Mouse (Mus musculus): ENCODE data around the gene Sf3a3. TPM values are rescaled to one million over a fixed set of nuclear protein-coding genes. Genes with fewer than 3 reads are reported as not detected.
A peak's percentile ranks its signal among the peaks of the same experiment; 100 is the strongest.

Sf3a3 gene
- polyA plus RNA-seq, 1 experiment from 2014 or later: 180 TPM

DNA sequence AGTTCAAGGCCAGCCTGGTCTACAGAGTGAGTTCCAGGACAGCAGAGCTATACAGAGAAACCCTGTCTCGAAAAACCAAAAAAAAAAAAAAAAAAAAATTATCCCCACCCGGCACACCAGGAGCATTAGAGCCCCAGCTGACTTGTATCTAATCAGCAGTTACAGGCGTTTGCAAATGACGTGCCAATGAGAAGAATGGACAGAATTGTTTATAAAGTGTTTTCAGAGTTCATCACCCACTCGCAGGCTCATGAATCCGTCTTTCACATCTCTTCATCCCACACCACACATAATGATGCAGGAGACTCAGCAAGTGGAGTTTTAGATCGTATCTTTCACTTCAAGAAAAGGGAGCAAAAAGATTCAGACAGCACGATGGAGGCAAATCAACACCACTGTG, 29.1 kb upstream of the Sf3a3 start:
- H3K36me3 ChIP-seq: peaks cover 69% of the 10 kb centered on the region
- WGBS: 75% methylated on average over 8 of the region's 8 CpGs
- H3K4me3 ChIP-seq: no peak overlapping the region
- no peaks in the 10 kb centered on the region for H3K9me3 ChIP-seq
- no peak overlapping the region for H3K27ac ChIP-seq
- no peaks in the 10 kb centered on the region for H3K27me3 ChIP-seq (ENCODE audit: insufficient read depth, poor library complexity, severe bottlenecking)
- DNase-seq (ENCODE audit: low spot score): no peak
- H3K4me1 ChIP-seq: peaks cover 5% of the 10 kb centered on the region; the same call in 1 of the 2 replicates

GRCm38 (mm10) chr4:124685897-124686402, 28.6 kb upstream of the Sf3a3 start:
- Histone ChIP-seq H3K4me3 (no peak overlapping the region), H3K27me3 (ENCODE audit: insufficient read depth, poor library complexity, severe bottlenecking) (no peaks in the 10 kb centered on the region), H3K9me3 (no peaks in the 10 kb centered on the region), H3K4me1 (peaks cover 5% of the 10 kb centered on the region; the same call in 1 of the 2 replicates), H3K27ac (no peak overlapping the region), H3K36me3 (peaks cover 64% of the 10 kb centered on the region)
- DNase-seq (ENCODE audit: low spot score): no peak
- 76% methylated on average over 8 of the region's 8 CpGs for WGBS

DNA sequence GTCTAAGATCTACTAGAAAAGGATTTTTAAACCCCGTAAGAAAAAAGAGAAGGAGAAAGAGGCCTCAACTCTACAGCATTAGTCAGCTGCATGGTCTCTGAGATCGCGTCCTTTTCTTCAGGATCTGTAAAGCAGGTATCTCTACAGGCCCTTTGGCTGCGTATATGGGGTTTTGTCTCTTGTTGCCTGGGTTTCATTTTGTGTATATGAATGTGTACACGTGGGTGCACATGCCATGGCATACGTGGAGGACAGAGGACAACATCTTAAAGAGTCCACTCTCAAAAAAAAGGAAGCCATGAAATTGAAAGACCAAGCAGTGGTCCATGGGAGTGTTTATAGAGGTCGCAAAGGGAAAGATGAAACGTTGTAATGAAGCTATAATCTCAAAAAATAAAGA, 23.1 kb upstream of the Sf3a3 start:
- Histone ChIP-seq H3K9me3 (no peaks in the 10 kb centered on the region), H3K4me3 (no peak overlapping the region), H3K4me1 (peaks cover 14% of the 10 kb centered on the region; the same call in 1 of the 2 replicates), H3K27ac (no peak overlapping the region), H3K27me3 (ENCODE audit: insufficient read depth, poor library complexity, severe bottlenecking) (peaks cover 14% of the 10 kb centered on the region), H3K36me3 (peaks cover 18% of the 10 kb centered on the region; the same call in 1 of the 2 replicates)
- WGBS: 80% methylated on average over 8 of the region's 8 CpGs
- no peak for DNase-seq (ENCODE audit: low spot score)

DNA sequence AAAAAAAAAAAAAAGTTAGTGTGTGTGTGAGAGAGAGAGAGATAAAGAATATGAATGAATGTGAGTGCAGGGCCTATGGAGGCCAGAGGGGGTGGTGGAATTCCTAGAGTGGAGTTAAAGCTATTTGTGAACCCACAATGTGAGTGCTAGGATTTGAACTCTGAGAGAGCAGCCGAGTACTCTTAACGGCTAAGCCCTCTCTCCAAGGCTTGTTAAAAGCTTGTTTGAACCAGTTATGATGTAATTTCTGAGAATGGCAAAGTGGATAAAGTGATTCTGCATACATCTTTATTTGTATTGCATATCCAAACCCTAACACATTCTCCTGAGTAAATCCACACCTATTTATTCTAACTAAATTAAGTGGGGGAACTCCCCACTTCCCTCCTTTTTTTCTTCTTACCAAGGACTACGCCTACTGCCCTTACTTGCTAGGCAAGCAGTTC, 22.1 kb upstream of the Sf3a3 start:
- Histone ChIP-seq H3K36me3 (peaks cover 14% of the 10 kb centered on the region; the same call in 1 of the 2 replicates), H3K4me1 (peaks cover 14% of the 10 kb centered on the region; the same call in 1 of the 2 replicates), H3K4me3 (peak overlapping the region; percentile 88), H3K9me3 (no peaks in the 10 kb centered on the region), H3K27ac (peak overlapping the region; percentile 92; the same call in 1 of the 2 replicates), H3K27me3 (ENCODE audit: insufficient read depth, poor library complexity, severe bottlenecking) (peaks cover 14% of the 10 kb centered on the region)
- WGBS: 63% methylated on average over 3 of the region's 3 CpGs
- no peak for DNase-seq (ENCODE audit: low spot score)

DNA sequence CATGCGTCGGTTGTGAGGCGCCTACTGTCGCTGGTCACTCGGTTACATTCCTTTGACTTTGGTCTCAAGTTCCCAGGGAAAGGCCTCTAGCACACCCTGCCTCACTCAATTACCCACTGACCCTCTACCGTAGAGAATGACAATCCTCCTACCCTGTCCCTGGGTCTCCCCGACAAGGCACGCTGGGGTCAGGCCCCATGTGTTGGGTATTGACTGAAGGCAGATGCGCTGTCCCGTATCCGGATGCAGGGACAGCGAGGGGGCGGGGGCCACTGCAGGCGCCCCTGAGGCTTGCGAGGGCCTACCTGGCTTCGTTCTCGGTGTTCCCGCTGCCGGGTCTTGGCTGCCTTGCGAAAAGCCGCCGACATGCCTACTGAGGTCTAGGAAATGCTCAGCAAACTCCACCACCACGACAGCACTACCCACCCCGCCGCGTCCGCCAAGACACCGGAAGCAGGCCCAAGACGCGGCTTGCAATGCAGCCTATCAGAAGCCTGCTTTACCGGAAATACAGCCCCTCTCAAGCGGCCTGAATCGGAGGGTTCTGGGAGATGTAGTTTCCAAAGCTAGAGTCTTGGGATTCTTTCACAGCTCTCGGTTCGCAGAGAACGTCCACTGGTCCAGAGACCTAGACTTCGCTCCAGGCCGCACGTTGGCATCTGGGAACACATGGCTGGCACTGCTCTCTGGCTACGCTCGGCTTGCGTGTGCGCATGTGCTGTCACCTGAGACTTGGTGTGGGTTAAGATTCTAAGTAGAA, 21.3 kb upstream of the Sf3a3 start, which contains the start of gene Utp11:
TSS of gene Utp11 (minus strand) at position 466 of the 760 bp plus-strand sequence.
- Histone ChIP-seq H3K27ac (peak within 1 kb of the TSS; percentile 92), H3K9me3 (no peaks in the 10 kb centered on the region), H3K36me3 (0 out of 2 replicates have a peak, but pooled peaks cover 8% of the 10 kb centered on the region), H3K4me3 (peak within 1 kb of the TSS; percentile 88), H3K27me3 (ENCODE audit: insufficient read depth, poor library complexity, severe bottlenecking) (peaks cover 14% of the 10 kb centered on the region), H3K4me1 (peaks cover 14% of the 10 kb centered on the region; the same call in 1 of the 2 replicates)
- WGBS: under 1% methylated on average over 43 of the region's 43 CpGs
- DNase-seq (ENCODE audit: low spot score): peak; percentile 96

- no peaks in the 10 kb centered on the region for H3K9me3 ChIP-seq
- H3K36me3 ChIP-seq: no peaks in the 10 kb centered on the region
- H3K4me3 ChIP-seq: no peak overlapping the region
- peaks cover 14% of the 10 kb centered on the region for H3K27me3 ChIP-seq (ENCODE audit: insufficient read depth, poor library complexity, severe bottlenecking)
- no peak for DNase-seq (ENCODE audit: low spot score)
- H3K4me1 ChIP-seq: peaks cover 15% of the 10 kb centered on the region
- no peak overlapping the region for H3K27ac ChIP-seq
- WGBS: 68% methylated on average over 2 of the region's 2 CpGs
Measured at GRCm38 (mm10) chr4:124694572-124694971, 20.0 kb upstream of the Sf3a3 start.

DNA sequence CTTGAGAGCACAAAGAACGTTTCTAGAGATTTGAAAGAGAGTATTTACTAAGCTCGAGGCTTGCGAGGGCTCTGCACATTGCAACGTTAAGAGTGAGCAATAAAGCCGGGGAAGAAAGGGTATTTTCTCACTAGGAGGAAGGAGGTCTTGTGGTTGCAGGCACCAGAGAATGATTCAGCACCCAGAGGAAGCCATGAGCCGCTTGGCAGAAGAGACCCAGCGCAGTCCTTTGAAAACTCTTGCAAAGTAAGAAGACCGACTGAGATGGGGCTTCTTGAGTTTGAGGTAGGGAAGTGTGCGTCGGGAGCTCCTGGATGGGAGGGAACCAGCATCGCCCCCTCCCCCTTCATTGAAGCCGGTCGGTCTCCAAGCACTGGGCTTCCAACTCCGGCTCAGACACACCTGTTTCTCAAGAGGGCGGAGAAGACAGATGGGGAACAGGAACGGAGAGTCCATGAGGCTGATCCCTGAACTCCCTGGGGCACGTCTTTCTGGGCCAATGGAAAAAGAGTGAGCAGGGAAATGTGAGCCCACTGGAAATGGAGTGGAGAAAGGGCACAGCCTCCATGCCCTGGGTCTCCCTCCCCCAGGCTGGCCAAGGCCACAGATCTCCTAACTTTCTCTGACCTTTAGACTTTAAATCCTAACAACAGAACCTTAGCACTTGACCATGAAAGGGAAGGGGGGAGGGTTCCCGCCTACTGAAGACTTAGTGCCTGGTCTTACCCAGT, 18.6 kb upstream of the Sf3a3 start:
- H3K9me3 ChIP-seq: no peaks in the 10 kb centered on the region
- WGBS: 19% methylated on average over 18 of the region's 18 CpGs
- no peak overlapping the region; the same call in 1 of the 2 replicates for H3K27ac ChIP-seq
- H3K27me3 ChIP-seq (ENCODE audit: insufficient read depth, poor library complexity, severe bottlenecking): peaks cover 14% of the 10 kb centered on the region
- peaks cover 28% of the 10 kb centered on the region for H3K4me1 ChIP-seq
- peak overlapping the region; percentile 13; the same call in 1 of the 2 replicates for H3K4me3 ChIP-seq
- DNase-seq (ENCODE audit: low spot score): no peak
- H3K36me3 ChIP-seq: no peaks in the 10 kb centered on the region

DNA sequence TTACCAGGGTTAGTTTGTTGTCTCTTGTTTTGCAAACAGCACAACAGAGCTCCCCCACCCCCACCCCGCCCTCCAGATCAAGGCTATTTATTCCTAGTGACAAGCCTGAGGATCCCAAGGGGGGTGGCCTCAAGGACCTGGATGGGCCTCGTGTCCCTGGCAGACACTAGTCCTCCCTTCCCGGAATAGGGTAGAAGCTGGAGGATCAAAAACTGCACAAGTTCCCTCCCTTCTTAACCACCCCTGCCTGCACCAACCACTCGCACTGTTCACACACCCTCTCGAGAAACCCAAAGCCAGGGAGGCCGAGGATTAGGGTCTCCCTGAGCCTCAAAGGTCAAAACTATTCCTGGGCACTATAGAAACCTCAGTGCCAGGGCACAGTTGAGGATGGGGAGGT, 14.8 kb upstream of the Sf3a3 start:
- WGBS: 13% methylated on average over 6 of the region's 6 CpGs

DNA sequence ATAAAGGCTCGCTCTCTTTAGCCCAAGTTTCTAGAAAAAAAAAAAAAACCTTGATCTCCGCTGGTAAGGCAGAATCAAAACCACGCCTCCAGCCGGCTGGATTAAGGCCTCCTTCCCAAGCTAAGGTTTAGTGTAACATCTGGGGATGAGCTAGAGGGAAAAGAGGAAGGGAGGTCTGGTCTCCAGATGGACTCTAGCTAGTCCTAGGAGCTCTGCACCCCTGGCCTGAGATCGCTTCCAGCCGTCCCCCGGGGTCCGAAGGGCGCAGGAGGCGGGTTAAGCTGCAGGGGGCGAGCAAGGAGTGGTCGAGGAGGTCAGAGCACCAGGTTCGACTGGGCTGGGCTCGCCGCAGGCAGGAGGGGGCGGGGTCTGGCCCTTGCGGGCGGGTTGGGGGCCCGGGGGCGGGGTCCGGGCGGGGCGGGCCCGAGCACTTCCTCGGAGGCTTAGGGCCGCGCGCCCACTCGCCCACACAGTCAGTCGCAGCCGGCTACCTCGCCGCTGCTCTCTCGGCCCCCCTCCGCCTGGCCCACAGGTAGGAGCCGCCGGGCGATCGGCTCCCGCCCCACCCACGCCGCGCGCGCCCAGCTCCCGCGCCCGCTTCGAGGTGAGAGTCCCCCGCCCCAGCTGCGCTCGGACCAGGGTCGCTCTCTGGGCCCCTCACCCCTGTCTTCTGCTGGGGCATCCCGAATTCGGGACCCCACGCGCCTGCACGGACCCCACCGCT, 14.2 kb upstream of the Sf3a3 start, which contains the start of gene Fhl3:
TSS of gene Fhl3 (plus strand) at position 454 of the 724 bp plus-strand sequence.
- DNase-seq (ENCODE audit: low spot score): peak; percentile 91
- H3K4me1 ChIP-seq: peaks cover 60% of the 10 kb centered on the region
- peaks cover 9% of the 10 kb centered on the region for H3K27me3 ChIP-seq (ENCODE audit: insufficient read depth, poor library complexity, severe bottlenecking)
- H3K4me3 ChIP-seq: peak within 1 kb of the TSS; percentile 96
- no peaks in the 10 kb centered on the region for H3K9me3 ChIP-seq
- peak within 1 kb of the TSS; percentile 96 for H3K27ac ChIP-seq
- WGBS: under 1% methylated on average over 44 of the region's 59 CpGs
- H3K36me3 ChIP-seq: peaks cover 1% of the 10 kb centered on the region; the same call in 1 of the 2 replicates

More for the DNA sequence above, 14.8 kb upstream of the Sf3a3 start:
- Histone ChIP-seq H3K27ac (peak overlapping the region; percentile 96), H3K4me1 (peaks cover 54% of the 10 kb centered on the region), H3K4me3 (peak overlapping the region; percentile 96), H3K36me3 (no peaks in the 10 kb centered on the region), H3K27me3 (ENCODE audit: insufficient read depth, poor library complexity, severe bottlenecking) (peaks cover 14% of the 10 kb centered on the region), H3K9me3 (no peaks in the 10 kb centered on the region)
- DNase-seq (ENCODE audit: low spot score): no peak

- Histone ChIP-seq H3K36me3 (peaks cover 10% of the 10 kb centered on the region; the same call in 1 of the 2 replicates), H3K27ac (peak overlapping the region; percentile 96), H3K27me3 (ENCODE audit: insufficient read depth, poor library complexity, severe bottlenecking) (peaks cover under 1% of the 10 kb centered on the region), H3K4me1 (peaks cover 64% of the 10 kb centered on the region), H3K9me3 (no peaks in the 10 kb centered on the region), H3K4me3 (peak overlapping the region; percentile 96)
- 2% methylated on average over 22 of the region's 22 CpGs for WGBS
- DNase-seq (ENCODE audit: low spot score): no peak
Measured at GRCm38 (mm10) chr4:124701052-124701845, 13.3 kb upstream of the Sf3a3 start.

DNA sequence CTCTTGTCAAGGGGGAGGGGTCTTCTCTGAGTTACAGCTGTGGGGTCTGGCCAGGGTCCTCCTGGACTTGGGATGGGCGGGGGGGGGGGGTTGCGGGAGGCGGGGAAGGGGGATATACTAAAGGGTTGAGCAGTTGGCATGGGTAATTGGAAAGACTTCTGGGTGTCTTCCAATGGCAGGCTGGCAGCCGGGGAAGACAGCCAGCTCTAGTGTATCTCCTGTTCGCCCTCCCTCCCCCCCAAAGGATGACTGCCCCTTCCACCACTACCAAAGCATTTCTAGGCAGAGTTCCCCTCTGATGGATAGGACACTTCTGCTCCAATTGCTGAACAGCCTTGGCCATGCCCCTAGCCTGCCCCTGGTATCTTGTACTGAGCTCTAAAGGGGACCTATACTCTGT, 12.7 kb upstream of the Sf3a3 start:
- H3K9me3 ChIP-seq: no peaks in the 10 kb centered on the region
- 29% methylated on average over 5 of the region's 5 CpGs for WGBS
- H3K4me3 ChIP-seq: peak overlapping the region; percentile 96
- peaks cover 14% of the 10 kb centered on the region; the same call in 1 of the 2 replicates for H3K36me3 ChIP-seq
- H3K27ac ChIP-seq: peak overlapping the region; percentile 96
- H3K4me1 ChIP-seq: peaks cover 65% of the 10 kb centered on the region
- DNase-seq (ENCODE audit: low spot score): no peak
- H3K27me3 ChIP-seq (ENCODE audit: insufficient read depth, poor library complexity, severe bottlenecking): no peaks in the 10 kb centered on the region
